Mouse (Mus musculus): ENCODE measurements around the gene C1qb.

- TF ChIP-seq CTCF (IDR thresholded peaks at IDR 0.05; ENCODE audit: borderline replicate concordance, control insufficient read depth, extremely low read depth, insufficient read depth, low read length, poor library complexity) (no peak), POLR2A (IDR thresholded peaks at IDR 0.05; ENCODE audit: control insufficient read depth, extremely low read depth, insufficient read depth, low read length, poor library complexity) (no peak)
Measured at GRCm38 (mm10) chr4:136930474-136930873, 44.5 kb upstream of the C1qb start.
